Mouse (Mus musculus) spleen, adult 2 months (tissue): ENCODE measurements at regions not wholly inside any gene's neighbourhood (a gene's known extent, or its start where the extent isn't known, plus 50 kb on each side); places are given as distances from the start of the nearest gene placed in this dataset.

ENCODE experiments used
- CTCF ChIP-seq: fragments of 200-500 bp; IDR thresholded peaks from 2 replicates; pipeline ENCODE4 v1.5.1; 2011; ENCODE audit warnings: mild to moderate bottlenecking, inconsistent platforms; ENCODE audit not compliant: insufficient read depth, insufficient read length, insufficient replicate concordance; ENCODE audit errors: extremely low read depth
- POLR2A ChIP-seq: fragments of 200-500 bp; IDR thresholded peaks from 2 replicates; pipeline ENCODE4 v1.6.1; 2011; ENCODE audit warnings: low read depth, low read length, inconsistent platforms

DNA sequence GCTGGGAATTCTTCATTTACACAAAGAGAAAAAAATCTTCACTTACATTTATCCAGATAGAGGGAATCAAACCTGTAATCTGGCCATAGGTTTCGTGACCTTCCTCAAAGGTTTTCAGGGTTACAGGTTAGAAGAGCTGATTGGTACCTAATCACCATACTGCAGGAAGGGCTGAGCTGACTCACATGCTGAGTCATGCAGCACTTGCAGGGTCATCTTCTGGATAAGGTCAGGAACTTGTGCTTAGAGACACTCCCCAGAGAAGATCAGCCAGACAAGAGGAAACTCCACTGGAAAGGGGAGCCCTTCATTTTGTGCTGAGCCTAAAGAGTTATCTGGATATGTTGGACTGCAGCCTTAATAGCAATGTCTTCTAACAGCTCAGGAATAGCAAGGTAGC lies 237.6 kb downstream of the Pax3 start:
- TF ChIP-seq CTCF (no peak), POLR2A (no peak)
